Mouse (Mus musculus) inflammation-experienced regulatory T-cells, adult 6 months (primary cell): ENCODE results near the gene Dnajc9. TPM values are rescaled to one million over a fixed set of nuclear protein-coding genes. Genes with fewer than 3 reads are reported as not detected.

Experiments
- ATAC-seq: one replicate; pipeline ENCODE4 v1.8.0; 2017
- polyA plus RNA-seq, 3 experiments: library from polyadenylated mRNA; unstranded; fragments of 100-300 nt; shearing (Covaris generic); gene quantifications; one replicate each; pipeline ENCODE4 v1.2.1; 2017

Dnajc9 gene
- 100 to 1,000 TPM; 131 to 179 (median 169) TPM for polyA plus RNA-seq

DNA sequence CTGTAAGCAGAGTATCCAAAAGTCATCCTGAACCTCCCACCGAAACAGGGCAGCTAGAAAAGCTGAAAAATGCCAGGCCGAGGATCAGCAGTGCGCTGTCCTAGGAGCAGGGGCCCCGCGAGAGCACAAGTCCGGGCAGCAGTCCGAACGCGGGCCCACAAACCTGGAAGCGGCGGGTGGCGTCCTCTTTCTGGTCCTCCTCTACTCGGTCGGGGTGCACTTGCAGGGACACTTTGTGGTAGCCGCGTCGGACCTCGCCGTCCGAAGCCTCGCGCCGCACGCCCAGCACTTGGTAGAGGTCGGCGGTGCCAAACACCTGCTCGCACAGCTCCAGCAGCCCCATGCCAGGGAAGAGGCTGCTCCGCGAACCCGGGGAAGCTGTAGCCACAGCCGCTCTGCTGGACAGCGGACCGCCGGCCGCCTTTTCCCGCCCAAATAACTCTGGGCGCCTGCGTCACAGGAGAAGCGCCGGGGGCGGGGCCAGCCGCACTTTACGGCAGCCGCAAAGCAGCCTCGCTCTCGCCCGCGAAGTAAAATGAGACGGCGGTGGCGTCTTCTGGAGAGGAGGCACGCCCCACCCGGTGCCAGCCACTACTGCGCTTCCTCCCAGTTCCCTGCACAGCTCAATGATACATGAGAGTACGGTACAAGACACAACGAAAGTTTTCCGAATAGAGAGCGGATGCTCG, at the start of gene Dnajc9:
Gene Dnajc9, minus strand, starts transcription at position 470 of the 689 bp plus-strand sequence.
- ATAC-seq, result peak; percentile 75

DNA sequence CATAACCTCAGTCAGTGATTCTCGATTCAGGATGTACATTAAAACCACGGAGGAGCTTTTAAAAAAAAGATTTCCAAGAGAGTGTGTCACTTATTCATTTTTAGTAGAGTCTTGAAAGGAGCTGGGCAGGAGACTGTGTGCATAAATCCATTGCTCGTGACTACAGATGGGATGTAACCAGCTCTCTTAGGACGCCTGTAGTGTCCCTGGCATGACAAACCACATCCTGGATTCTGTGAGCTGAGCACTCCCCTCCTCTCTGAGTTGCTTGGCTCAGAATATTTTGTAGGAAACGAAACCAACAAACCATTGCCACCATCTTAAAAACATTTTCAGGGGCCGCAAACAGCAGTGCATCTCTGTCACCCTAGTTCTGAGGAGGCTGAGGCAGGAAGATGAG, 48.3 kb upstream of the Dnajc9 start:
- no peak for ATAC-seq

DNA sequence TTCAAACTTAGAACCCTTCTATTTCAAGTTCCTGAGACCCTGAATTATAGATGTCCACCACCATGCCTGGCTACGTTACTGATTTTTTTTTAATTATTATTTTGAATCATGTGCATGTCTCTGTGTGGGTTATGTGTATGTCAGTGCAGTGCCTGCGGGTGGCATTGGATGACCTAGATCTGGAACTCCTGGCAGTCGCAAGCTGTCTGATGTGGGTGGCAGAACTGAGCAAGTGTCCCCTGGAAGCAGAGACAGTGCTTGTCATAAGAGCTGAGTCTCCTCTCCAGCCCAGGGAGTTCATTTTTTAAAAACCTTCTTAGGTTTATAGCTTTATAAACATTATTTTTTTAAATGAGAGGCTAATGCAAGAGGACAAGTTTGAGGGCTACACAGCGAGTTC, 43.7 kb upstream of the Dnajc9 start:
- no peak for ATAC-seq

DNA sequence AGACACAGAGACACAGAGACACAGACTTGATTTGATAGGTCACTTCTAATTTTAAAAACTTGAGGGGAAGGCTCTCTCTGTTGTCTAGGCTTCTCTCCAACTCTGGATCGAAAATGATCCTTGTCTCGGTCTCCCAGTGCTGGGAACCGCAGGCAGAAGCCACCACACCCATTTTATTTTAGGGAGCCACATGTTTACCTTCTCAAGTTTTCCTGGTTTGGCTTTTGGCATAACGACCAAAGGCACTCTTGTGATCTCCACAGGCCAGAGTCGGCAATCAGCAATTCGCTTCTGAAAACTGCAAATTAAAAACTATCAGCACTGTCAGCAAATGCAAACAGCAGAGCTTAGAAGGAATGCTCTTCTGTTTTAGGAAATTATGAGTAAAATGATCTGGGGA, 43.0 kb upstream of the Dnajc9 start:
- ATAC-seq, result no peak

DNA sequence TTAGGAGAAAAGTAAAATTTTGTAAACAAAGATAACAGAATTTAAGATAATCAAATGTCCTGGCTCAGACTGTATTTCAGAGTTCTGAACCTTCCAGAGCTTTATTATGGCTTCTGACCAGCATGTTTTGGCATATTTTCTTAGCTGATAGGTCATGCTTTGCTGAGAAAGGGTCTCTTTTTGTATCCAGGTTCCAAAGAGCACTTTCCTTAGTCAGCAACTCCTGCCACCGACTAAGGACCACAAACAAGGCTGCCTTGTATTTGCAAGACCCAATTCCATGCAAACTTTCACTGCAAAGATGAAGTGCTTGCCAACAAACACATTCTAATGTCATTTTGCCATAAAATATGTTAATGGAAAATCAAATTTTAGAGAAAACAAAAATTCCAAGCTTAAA, 41.1 kb upstream of the Dnajc9 start:
- no peak for ATAC-seq

DNA sequence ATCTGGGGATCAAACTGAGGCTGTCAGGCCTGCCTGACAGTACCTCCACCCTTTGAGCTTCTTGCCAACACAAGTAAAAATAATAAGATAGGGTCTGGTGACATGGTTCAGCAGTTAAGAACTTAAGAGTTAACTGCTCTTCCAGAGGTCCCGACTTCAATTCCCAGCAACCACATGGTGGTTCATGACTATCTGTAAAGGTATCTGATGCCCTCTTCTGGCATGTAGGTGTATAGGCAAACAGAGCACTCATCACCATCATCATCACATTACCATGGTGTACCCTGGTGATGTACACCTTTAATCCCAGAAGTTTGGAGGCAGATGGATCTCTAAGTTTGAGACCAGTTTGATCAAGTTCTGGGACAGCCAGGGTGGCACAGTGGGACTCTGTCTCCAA, 39.9 kb upstream of the Dnajc9 start:
- ATAC-seq, result no peak

DNA sequence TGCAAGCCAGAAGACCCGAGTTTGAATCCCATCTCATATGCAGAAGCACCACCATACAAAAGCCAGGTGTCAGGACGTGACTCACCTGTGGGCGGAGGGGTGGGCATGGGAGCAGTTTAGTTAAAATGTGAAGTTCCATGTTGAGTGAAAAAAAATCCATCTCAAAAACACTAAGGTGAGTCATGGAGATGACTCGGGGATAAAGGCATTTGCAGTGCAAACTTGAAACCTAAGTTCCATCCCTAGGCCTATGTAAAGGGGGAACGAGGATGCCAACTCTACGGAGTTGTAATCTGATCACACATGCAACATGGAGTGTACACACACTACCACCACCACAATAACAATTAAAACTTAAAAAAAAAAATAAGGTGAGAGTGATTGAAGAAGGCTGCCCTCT, 34.3 kb upstream of the Dnajc9 start:
- ATAC-seq, result no peak

DNA sequence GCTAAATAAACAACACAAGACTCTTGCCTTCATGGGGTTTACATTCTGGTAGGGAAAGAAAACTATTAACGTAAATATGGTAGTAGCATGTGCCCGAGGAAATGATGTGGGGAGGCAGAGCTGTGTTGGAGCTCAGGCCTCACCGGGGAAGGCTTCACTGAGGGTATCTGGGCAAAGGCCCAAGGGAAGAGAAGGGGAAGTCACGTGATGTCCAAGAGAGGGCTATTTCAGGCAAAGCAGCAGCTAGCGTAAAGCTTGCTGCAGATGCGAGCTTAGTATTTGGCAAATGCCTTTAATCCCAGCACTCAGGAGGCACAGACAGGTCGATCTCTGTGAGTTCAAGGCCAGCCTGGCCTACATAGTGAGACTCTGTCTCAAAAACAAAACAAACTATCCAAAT, 33.5 kb upstream of the Dnajc9 start:
- no peak for ATAC-seq

DNA sequence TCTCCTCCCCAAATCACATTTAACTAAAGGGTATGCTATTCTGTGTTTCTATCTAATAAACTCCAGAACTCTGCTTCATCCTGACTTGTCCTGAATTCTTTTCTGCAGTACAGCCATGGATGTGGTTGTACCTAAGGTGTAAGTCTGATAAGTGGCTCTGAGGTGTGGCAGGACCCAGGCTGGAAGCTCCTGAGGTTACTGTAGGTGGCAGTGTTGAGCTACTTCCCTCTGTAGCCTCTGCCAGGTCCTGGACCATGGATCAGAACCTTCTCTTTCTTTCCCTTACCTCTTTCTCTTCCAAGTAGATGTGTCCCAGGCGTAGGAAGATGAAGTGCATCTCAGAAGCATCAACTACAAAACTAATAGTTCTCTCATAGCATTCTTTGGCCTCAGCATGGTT, 11.4 kb upstream of the Dnajc9 start:
- ATAC-seq, result peak; percentile 35

DNA sequence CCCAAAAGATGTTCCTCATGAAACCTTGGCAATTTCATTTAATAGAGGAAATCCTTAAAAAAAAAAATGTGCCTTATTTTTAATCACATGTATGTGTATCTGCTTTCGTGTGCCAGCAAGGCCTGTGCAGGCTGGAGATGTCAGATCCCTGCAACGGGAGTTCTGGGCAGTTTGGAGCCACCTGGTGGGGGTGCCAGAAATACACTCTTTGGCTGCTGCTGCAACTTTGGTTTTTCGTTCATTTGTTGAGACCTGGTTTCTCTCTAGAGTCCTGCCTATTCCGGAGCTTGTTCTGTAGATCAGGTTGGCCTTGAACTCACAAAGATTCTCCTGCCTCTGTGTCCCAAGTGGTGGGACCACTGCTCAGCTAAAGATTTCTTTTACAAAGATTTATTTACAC, 10.2 kb upstream of the Dnajc9 start:
- ATAC-seq, result no peak

DNA sequence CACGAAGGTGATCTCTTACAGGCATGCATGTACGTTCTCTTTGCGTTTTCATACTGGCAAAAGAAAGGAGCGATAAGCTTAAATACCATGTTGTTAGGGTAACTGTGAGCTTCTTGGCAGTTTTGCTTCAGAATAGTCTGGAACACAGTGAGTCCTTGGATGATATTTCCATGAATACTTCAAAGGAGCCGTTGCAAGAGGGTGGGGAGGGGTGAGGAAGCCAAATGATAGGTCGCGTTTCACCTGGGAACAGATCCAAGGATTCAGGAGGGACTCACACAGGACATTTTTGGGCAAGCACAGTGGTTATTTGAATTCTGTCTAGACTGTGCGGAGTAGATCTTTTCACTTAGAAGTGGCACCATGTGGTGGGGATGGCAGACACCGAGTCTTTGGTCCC, 8.5 kb upstream of the Dnajc9 start:
- no peak for ATAC-seq

DNA sequence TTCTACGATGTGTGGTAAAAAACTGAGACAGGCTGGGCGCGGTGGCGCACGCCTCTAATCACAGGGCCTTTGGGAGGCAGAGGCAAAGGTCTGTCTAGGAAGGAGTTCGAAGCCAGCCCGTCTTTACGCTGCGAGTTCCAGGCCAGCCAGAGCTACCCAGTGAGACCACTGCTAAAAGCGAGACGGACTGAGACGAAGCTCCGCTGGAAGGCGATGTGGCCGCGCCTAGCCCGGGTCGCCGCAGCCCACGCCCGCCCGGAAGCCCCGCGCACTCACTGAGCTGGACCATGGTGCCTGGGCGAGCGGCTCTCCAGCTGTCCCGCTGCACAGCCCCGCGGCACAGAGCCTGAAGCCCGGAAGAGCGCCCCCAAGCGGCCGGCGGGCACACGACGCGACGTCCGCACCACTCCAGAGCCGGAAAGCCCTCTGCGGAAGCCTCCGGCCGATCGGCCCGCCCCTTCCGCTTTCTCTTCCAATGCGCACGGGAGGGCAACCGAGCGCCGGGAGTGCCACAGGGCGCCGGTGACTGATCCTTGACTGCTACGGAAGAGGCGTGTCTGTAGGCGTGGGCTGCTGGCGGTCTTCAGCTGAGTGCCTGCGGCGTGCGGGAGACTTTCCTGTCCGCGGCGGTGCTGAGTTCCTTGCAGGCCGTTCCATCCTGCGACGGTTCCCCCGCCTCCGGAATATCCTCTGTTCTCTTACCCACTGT, 4.6 kb upstream of the Dnajc9 start, which contains the start of gene Mrps16:
Gene Mrps16, minus strand, starts transcription at position 430 of the 709 bp plus-strand sequence.
- peak; percentile 93 for ATAC-seq

DNA sequence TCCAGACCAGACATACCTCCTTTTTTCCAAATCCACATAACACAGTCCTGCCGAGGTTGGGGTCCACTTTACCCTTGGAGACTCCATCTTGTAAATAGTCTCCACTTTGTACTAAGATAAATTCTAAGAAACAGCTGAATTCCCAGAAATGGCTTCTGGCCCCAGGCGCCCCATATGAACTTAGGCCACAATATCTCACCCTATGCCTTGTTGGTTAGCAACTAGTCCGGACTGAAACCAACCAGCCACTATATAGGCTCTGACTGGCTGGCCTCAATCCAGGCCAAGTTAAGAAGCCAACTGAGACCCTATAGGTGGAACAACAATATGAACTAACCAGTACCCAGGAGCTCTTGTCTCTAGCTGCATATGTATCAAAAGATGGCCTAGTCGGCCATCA, 3.6 kb upstream of the Dnajc9 start:
- no peak for ATAC-seq

DNA sequence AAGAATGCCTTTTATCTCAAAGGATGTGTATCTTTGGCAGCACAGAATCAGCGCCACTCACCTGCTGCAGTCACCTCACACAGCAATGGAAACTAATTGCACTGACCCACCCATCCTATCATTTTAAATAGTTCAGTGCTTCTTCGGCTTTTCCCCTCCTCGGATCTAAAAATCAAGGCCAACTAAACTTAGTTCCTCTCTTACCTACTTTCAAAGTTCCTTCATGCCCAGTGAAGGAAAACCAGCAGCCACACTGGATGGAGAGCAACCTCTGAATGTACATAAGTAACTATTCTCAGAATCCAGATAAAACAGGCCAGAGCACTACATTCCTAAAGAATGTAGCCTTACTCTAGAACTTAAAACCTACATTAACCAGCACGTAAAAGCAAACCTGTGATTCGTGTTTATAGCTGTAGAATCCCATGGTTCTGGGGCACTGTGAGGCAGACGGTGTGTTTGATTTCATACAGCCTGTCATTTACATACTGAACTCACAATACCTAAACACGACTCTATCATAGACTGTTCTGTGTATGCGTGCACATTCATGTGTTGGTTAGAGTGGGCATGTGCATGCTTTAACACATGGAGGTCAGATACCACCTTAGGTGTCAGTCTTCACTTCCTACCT, 853 bp upstream of the Dnajc9 start:
- no peak for ATAC-seq

DNA sequence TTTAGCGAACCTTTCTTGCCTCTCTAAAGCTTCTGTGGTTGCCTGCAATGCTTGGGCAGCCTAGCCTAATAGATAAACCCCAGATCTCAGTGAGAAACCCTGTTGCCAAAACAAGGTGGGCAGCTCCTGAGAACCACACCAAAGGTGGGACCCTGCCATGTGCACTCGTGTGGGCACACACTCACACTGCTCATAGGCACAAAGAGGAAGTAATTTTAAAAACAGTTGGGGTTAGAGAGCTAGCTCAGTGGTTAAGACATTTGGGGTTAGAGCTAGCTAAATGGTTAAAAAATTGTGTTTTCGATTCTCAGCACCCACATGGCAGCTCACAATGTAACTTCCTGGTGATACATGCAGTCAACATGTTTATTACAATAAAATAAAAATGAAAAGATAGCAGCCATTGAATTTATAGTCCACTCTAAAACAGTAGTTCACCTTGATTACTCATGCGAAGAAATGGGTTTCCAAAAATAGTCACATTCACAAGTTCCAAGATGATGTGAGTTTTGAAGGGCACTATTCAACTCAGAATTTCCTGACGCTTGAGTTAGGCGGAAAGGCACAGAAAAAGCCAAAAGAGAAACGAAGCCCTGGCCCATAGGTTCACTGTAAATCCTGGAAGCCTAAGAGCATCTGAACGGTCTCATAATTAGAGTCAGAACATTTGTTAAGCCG, 8.8 kb downstream of the Dnajc9 start:
- ATAC-seq, result peak; percentile 20

DNA sequence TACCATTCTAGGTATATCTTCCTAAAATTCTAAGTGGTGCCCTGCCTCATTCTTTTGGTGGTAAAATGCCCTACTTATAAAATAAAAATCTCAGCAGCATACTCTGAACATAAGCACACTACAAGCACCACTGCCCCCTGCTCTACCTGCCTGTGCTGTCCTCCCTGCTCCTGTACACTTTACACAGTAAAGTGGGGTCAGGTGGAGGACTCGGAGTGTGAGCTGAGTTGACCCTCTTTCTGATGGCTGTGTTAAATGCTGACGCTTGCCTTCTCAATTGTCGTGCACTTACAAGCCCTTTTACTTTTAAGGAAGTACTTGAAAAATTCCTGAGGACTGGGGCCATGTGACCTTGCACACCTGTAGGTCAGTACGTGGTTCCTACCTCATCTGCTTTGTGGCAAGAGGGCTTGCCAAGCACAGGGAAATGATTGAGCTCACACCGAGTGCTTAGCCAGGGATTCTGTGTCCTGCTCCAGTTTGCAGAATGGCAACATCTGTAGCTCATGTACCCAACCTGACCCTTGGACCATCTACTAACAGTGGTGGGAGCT, 9.5 kb downstream of the Dnajc9 start:
- no peak for ATAC-seq

DNA sequence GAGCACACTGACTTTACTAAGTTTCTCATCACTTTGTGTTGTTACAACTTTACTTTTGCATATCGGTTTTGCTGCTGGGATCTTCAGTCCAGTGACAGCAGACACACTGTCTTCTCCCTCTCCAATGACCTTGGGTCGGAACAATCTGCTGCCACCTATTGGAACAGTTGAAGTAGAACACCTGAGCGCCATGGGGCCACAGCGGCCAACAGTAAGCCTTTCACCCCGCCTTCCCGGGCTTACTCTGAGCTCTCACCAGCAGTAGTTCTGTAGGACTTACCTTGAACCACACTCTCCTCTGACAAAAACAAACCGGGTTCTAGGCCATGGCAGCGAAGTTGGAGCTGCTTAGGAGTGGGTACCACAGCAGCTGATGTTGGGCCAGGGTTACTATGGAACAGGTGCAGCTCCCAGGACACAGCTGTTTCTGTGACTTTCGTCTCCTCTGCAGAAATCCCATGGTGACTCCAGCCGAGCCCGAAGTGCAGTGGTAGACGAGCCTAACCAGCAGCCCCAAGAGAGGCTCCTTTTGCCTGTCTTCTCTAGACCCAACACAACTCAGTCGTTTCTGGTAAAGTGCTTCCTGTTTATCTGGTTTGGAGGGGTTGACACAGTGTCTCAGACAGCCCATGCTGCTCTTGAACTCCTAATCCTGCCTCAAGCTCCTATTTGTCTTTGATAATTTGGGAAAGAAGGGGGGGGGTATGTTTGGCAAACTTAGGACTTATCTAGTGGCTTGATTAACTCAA, 10.2 kb downstream of the Dnajc9 start:
- peak; percentile 83 for ATAC-seq

DNA sequence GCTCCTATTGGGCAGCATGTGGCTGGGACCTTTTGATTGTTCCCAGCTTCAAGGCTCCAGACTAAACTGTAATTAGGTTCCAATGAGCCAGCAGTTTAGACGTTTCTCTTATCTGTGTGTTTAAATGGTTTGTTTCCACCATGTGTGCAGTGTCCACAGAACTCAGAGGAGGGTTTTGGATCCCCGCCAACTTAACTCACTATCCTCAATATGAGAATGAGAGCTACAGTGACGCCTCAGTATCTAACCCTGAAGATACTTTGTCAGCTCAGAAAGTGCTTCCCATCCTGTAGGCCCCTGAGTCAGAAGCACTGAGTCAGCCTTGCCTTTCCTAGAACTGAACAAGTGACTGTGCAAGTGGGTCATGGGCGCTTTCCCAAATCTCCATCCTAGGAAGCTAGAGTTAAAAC, 11.6 kb downstream of the Dnajc9 start:
- ATAC-seq, result no peak

DNA sequence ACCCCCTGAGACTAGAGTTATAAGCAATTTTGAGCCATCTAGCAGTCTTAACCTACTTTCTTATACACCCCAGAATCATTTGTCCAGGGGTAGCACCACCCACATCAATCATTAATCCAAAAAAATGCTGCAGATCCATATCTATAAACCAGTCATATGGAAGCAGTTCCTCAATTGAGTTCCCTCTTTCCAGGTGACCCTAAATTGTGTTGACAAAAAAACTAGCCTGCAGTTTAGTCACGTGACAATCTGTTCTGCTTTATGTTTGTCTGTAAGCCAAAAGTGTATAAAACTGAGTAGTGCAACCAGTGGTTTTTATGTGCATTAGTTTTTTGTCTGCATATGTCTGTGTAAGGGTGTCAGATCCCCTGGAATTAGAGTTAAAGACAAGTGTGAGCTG, 16.9 kb downstream of the Dnajc9 start:
- no peak for ATAC-seq

DNA sequence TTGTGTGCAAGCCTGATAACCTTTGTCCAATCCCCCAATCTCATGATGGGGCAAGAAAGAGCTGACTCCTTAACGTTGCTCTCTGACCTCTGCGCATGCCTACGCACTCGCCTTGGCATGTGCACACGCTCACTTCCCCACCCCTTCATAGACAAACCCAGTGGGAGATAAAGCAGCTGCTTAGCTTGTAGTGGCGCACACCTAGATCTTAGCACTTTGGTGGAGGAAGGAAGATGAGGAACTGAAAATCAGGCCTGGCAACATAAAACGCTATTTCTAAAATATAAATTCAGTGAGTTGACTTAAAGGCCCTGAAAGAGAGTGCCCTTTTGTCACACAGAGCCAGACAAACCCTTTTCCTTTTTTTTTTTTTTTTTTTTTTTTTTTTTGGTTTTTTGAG, 17.9 kb downstream of the Dnajc9 start:
- ATAC-seq, result no peak

DNA sequence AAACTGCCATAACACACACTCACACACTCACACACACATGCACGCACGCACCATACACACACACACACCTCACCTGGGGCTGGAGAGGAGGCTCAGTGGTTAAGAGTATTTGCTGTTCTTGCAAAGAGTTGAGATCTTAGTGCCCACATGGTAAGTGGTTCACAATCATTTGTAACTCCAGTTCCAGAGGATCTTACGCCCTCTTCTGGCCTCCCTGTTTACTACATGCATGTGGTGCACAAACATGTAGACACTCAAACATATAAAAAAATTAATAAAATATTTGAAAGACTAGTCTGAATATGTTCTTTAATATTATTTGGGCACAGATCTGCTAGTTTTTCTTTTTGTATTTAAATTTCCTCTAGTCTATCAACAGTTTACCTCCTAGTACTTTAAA, 20.4 kb downstream of the Dnajc9 start:
- no peak for ATAC-seq

DNA sequence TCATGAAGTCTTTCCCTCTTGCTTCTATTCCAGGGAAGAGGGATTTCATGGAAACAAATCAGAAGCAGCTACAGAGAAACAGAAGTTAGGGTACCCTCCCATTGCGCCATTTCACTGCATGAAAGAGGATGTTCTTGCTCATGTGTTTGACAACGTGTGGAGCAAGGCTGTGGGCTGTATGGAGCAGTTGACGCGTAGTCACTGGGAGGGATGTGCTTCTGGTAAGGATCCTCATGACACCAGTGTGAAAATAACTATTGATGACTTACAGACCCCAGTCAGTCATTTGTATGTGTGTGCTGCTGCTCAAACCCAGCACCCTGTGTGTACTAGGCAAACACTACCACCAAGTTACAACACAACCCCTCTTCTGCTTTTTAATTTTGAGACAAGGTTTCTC, 25.5 kb downstream of the Dnajc9 start:
- no peak for ATAC-seq
